Mouse (Mus musculus): ENCODE results near the gene Cdc42ep2. TPM values are rescaled to one million over a fixed set of nuclear protein-coding genes. Genes with fewer than 3 reads are reported as not detected.

Cdc42ep2 gene
- polyA plus RNA-seq, 1 experiment from 2014 or later = 16.9 TPM

DNA sequence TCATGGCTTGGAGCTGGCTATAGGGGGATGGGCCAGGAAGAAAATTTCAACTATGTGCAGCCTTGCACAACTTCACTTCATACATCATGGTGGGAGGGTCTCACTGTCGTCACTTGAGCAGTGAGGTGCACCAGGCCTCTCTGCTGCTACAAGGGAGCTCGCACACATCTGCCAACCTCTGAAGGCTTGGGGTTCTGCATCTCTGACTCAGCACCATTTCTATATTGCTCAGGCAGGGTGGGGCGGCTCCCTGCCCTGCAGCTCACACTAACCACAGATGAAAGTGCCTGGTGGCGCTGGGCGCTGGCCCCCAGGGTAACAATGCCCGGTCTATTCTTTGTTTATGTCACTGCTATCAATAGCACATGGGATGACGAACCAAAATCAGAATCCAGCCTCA is 20.4 kb upstream of the Cdc42ep2 start:
- no peak overlapping the region for H3K4me2 ChIP-seq (replicated peaks)
- peaks cover 6% of the 10 kb centered on the region; the same call in 1 of the 2 replicates for H3K36me3 ChIP-seq (replicated peaks; ENCODE audit: control insufficient read depth, insufficient read depth)
- no peak overlapping the region for H3K27ac ChIP-seq
- H3K4me3 ChIP-seq (replicated peaks; ENCODE audit: low read length) = no peak overlapping the region
- ATAC-seq (ENCODE audit: low FRiP score) = no peak
- H3K4me1 ChIP-seq (replicated peaks; ENCODE audit: control insufficient read depth, insufficient read depth, low read length) = no peaks in the 10 kb centered on the region
- H3K9me3 ChIP-seq (ENCODE audit: control insufficient read depth, low read length) = no peaks in the 10 kb centered on the region
- WGBS = 89% methylated on average over 7 of the region's 7 CpGs
- H3K27me3 ChIP-seq (ENCODE audit: control insufficient read depth, insufficient read depth, low read length) = no peaks in the 10 kb centered on the region
- DNase-seq (ENCODE audit: low spot score) = no peak
- no peak overlapping the region for H3K9ac ChIP-seq

DNA sequence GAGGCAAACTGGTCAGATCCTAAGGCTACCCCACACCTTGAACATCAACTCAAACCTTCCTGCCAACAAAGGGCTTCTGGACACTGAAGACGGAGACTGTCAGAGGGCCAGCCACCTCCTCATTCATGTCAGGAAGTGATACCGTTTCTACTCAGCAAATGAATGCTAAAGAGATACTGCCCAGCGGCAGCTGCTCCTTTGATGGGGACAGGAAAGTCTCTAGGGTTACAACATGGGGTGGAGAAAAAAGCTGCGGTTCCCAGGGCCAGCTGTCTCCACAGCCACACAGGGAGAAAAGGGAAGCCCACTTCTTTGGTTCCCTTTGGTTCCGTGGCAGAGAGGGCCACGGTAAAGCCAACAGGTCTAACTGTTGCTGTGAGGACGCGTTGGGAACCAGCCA is 19.5 kb upstream of the Cdc42ep2 start:
- H3K9ac ChIP-seq = no peak overlapping the region
- no peak overlapping the region for H3K4me2 ChIP-seq (replicated peaks)
- no peaks in the 10 kb centered on the region for H3K4me1 ChIP-seq (replicated peaks; ENCODE audit: control insufficient read depth, insufficient read depth, low read length)
- H3K27me3 ChIP-seq (ENCODE audit: control insufficient read depth, insufficient read depth, low read length) = no peaks in the 10 kb centered on the region
- 73% methylated on average over 8 of the region's 8 CpGs for WGBS
- peaks cover 3% of the 10 kb centered on the region; the same call in 1 of the 2 replicates for H3K36me3 ChIP-seq (replicated peaks; ENCODE audit: control insufficient read depth, insufficient read depth)
- DNase-seq (ENCODE audit: low spot score) (no peak), ATAC-seq (ENCODE audit: low FRiP score) (no peak)
- no peaks in the 10 kb centered on the region for H3K9me3 ChIP-seq (ENCODE audit: control insufficient read depth, low read length)
- H3K4me3 ChIP-seq (replicated peaks; ENCODE audit: low read length) = no peak overlapping the region
- H3K27ac ChIP-seq = no peak overlapping the region

DNA sequence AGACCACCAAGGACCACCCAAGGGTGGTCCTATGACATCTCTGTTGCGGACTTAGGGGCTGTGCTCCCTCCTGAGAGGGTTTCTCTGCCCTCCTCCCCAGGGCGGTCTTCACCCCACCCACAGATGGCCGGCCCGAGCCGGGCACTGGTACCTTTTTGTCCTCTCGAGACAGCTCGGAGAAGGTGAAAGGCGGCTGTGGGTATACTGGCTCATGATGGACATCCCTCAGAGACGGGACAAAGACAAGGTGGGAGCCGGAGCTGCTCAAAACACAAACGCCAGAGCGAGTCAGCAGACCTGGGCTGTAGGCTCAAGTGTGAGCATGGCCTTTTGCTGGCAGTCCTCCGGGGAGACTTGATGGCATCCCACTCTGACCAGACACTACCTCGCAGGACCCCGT is 18.8 kb upstream of the Cdc42ep2 start:
- no peak for ATAC-seq (ENCODE audit: low FRiP score)
- 93% methylated on average over 15 of the region's 15 CpGs for WGBS
- H3K9me3 ChIP-seq (ENCODE audit: control insufficient read depth, low read length) = no peaks in the 10 kb centered on the region
- DNase-seq (ENCODE audit: low spot score) = no peak
- no peak overlapping the region for H3K4me3 ChIP-seq (replicated peaks; ENCODE audit: low read length)
- H3K9ac ChIP-seq = no peak overlapping the region
- no peaks in the 10 kb centered on the region; the same call in 1 of the 2 replicates for H3K36me3 ChIP-seq (replicated peaks; ENCODE audit: control insufficient read depth, insufficient read depth)
- H3K27ac ChIP-seq = no peak overlapping the region
- no peaks in the 10 kb centered on the region for H3K4me1 ChIP-seq (replicated peaks; ENCODE audit: control insufficient read depth, insufficient read depth, low read length)
- H3K27me3 ChIP-seq (ENCODE audit: control insufficient read depth, insufficient read depth, low read length) = no peaks in the 10 kb centered on the region
- no peak overlapping the region for H3K4me2 ChIP-seq (replicated peaks)

DNA sequence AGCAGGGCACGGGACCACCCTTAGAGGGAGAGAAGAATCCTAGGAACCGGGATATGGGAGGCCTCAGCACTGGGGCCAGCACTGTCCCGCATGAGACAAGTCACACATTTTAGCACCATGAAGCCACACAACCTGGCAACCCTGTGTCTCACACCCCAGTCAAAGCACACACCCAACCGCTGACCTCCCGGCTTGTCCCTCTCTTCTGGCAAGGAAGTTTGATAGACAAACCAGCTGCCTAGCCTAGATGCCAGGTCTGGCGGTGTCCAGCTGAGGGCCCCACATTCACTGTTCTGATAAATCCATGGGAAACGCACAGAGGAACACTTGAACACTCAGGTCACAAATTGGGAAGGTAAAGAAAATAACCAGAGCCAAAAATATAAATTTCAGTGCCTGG is 18.0 kb upstream of the Cdc42ep2 start:
- no peaks in the 10 kb centered on the region for H3K36me3 ChIP-seq (replicated peaks; ENCODE audit: control insufficient read depth, insufficient read depth)
- H3K27ac ChIP-seq = no peak overlapping the region
- no peaks in the 10 kb centered on the region for H3K27me3 ChIP-seq (ENCODE audit: control insufficient read depth, insufficient read depth, low read length)
- no peak overlapping the region for H3K4me3 ChIP-seq (replicated peaks; ENCODE audit: low read length)
- peaks cover 7% of the 10 kb centered on the region; the same call in 1 of the 2 replicates for H3K4me1 ChIP-seq (replicated peaks; ENCODE audit: control insufficient read depth, insufficient read depth, low read length)
- H3K9ac ChIP-seq = no peak overlapping the region
- WGBS = 92% methylated on average over 7 of the region's 7 CpGs
- H3K9me3 ChIP-seq (ENCODE audit: control insufficient read depth, low read length) = no peaks in the 10 kb centered on the region
- H3K4me2 ChIP-seq (replicated peaks) = no peak overlapping the region
- ATAC-seq (ENCODE audit: low FRiP score) = no peak
- DNase-seq (ENCODE audit: low spot score) = no peak

DNA sequence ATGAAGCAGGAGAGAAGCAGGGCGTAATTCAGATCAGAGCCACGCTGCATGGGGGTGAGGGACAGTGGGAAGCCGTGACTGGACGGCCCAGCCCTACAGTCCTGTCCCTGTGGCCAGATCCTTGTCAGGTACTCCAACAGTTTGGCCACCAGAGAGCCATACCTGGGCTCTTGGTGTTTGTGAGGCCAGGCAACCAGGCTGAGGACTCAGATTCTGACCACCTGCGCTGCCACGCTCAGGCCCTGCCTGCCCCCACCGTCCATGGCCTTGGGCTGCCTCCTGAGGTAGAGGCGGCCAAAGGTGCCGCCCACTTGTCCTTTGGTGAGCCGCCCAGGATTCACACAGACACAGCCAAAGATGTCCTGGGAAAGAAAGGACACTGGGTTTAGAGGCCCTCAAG is 16.0 kb upstream of the Cdc42ep2 start:
- H3K36me3 ChIP-seq (replicated peaks; ENCODE audit: control insufficient read depth, insufficient read depth) = no peaks in the 10 kb centered on the region
- DNase-seq (ENCODE audit: low spot score) (no peak), ATAC-seq (ENCODE audit: low FRiP score) (no peak)
- no peaks in the 10 kb centered on the region for H3K27me3 ChIP-seq (ENCODE audit: control insufficient read depth, insufficient read depth, low read length)
- H3K27ac ChIP-seq = no peak overlapping the region
- H3K9me3 ChIP-seq (ENCODE audit: control insufficient read depth, low read length) = no peaks in the 10 kb centered on the region
- H3K4me3 ChIP-seq (replicated peaks; ENCODE audit: low read length) = no peak overlapping the region
- H3K4me2 ChIP-seq (replicated peaks) = no peak overlapping the region
- 94% methylated on average over 10 of the region's 10 CpGs for WGBS
- H3K9ac ChIP-seq = no peak overlapping the region
- H3K4me1 ChIP-seq (replicated peaks; ENCODE audit: control insufficient read depth, insufficient read depth, low read length) = peaks cover 9% of the 10 kb centered on the region; the same call in 1 of the 2 replicates

DNA sequence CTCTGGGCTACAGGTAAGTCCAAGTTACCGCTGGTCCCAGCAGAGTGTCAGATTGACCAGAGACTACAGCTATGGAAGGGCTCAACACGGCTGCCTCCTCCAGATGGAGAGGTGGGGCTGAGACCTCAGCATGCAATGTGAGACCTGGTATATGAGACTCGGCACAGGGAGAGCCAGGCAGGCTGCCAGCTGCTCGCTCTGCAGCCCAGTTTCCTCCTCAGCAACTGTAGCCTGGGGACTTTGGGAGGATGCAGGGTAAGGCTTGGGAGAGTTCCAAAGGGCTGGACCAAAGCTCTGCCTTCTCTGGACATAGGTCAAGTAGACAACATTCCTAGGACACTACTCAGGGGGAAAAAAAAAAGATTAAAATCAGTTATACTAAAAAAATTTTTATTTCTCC is 15.6 kb upstream of the Cdc42ep2 start:
- no peak overlapping the region for H3K4me2 ChIP-seq (replicated peaks)
- H3K4me1 ChIP-seq (replicated peaks; ENCODE audit: control insufficient read depth, insufficient read depth, low read length) = peaks cover 9% of the 10 kb centered on the region; the same call in 1 of the 2 replicates
- H3K27ac ChIP-seq = peak overlapping the region; percentile 38; the same call in 1 of the 2 replicates
- no peak overlapping the region for H3K4me3 ChIP-seq (replicated peaks; ENCODE audit: low read length)
- ATAC-seq (ENCODE audit: low FRiP score) (no peak), DNase-seq (ENCODE audit: low spot score) (peak; percentile 56)
- 42% methylated on average over 4 of the region's 4 CpGs for WGBS
- H3K9ac ChIP-seq = no peak overlapping the region
- no peaks in the 10 kb centered on the region for H3K27me3 ChIP-seq (ENCODE audit: control insufficient read depth, insufficient read depth, low read length)
- no peaks in the 10 kb centered on the region for H3K9me3 ChIP-seq (ENCODE audit: control insufficient read depth, low read length)
- H3K36me3 ChIP-seq (replicated peaks; ENCODE audit: control insufficient read depth, insufficient read depth) = no peaks in the 10 kb centered on the region

DNA sequence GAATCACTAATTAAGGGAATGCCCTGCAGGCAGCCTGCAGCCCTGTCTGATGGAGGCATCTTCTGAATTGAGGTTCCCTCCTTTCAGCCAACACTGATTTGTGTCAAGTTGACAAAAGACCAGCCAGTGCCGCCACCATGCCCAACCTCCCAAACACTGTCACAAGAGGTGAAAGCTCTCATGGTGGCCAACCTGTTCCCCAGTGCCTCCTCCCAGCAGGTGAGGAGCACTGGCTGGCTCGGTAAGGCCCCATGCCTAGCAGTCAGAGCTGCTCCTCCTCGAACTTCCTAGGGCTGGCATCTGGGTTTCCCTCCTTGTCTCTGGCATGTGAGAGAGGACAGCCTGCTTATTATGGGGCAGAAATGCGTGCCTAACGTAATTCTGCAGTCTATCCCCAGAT is 15.1 kb upstream of the Cdc42ep2 start:
- no peaks in the 10 kb centered on the region for H3K27me3 ChIP-seq (ENCODE audit: control insufficient read depth, insufficient read depth, low read length)
- DNase-seq (ENCODE audit: low spot score) (no peak), ATAC-seq (ENCODE audit: low FRiP score) (no peak)
- H3K9me3 ChIP-seq (ENCODE audit: control insufficient read depth, low read length) = no peaks in the 10 kb centered on the region
- WGBS = 69% methylated on average over 5 of the region's 5 CpGs
- H3K4me2 ChIP-seq (replicated peaks) = no peak overlapping the region
- H3K4me3 ChIP-seq (replicated peaks; ENCODE audit: low read length) = no peak overlapping the region
- no peaks in the 10 kb centered on the region for H3K36me3 ChIP-seq (replicated peaks; ENCODE audit: control insufficient read depth, insufficient read depth)
- no peak overlapping the region for H3K9ac ChIP-seq
- peak overlapping the region; percentile 38; the same call in 1 of the 2 replicates for H3K27ac ChIP-seq
- peaks cover 9% of the 10 kb centered on the region; the same call in 1 of the 2 replicates for H3K4me1 ChIP-seq (replicated peaks; ENCODE audit: control insufficient read depth, insufficient read depth, low read length)

DNA sequence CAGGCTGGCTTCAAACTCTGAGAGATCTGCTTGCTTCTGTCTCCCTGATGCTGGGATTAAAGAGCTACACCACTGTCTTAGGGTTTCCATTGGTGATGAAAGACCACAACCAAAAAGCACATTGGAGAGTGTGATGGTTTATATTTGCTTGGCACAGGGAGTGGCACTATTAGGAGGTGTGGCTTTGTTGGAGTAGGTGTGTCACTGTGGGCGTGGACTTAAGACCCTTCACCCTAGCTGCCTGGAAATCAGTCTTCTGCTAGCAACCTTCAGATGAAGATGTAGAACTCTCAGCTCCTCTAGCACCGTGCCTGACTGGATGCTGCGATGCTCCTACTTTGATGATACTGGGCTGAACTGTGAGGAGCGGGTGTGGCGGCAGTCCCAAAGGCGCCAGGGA is 13.9 kb upstream of the Cdc42ep2 start:
- no peak for DNase-seq (ENCODE audit: low spot score)
- WGBS = 92% methylated on average over 6 of the region's 6 CpGs
- H3K27ac ChIP-seq = no peak overlapping the region

DNA sequence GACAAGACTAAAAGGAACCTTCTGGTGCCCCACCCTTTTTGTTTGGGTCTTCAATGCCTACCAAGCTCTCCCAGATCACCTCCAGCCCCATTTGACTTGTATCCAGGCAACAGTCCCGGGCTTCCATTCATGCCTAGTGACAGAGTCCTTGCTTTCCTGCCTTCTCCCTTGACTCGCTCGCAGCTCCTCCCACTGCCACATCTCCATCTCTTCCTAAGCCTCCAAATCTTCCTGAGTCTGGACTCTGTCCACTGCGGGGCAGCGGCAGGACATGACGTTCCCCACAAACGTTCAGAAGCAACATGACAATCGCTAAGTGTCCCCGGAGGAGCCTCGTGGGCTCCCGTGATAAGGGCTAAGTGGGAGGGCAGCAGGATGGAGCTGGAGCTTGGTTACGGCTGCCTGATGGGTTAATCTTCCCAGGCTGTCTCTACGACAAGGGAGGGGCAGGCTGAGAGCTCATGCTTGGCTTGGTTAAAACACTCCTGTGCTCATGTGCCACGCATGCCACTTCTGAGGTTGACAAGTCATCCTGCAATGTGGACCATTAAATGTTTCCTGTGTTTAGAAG is 13.3 kb upstream of the Cdc42ep2 start:
- DNase-seq (ENCODE audit: low spot score) (no peak), ATAC-seq (ENCODE audit: low FRiP score) (peak; percentile 43; the same call in 1 of the 2 replicates)
- no peak overlapping the region for H3K4me3 ChIP-seq (replicated peaks; ENCODE audit: low read length)
- no peaks in the 10 kb centered on the region for H3K9me3 ChIP-seq (ENCODE audit: control insufficient read depth, low read length)
- H3K9ac ChIP-seq = no peak overlapping the region
- peaks cover 9% of the 10 kb centered on the region; the same call in 1 of the 2 replicates for H3K4me1 ChIP-seq (replicated peaks; ENCODE audit: control insufficient read depth, insufficient read depth, low read length)
- H3K4me2 ChIP-seq (replicated peaks) = peak overlapping the region; percentile 30
- H3K27me3 ChIP-seq (ENCODE audit: control insufficient read depth, insufficient read depth, low read length) = no peaks in the 10 kb centered on the region
- 15% methylated on average over 14 of the region's 14 CpGs for WGBS
- H3K27ac ChIP-seq = peak overlapping the region; percentile 71
- H3K36me3 ChIP-seq (replicated peaks; ENCODE audit: control insufficient read depth, insufficient read depth) = no peaks in the 10 kb centered on the region

More for the DNA sequence above, 13.9 kb upstream of the Cdc42ep2 start:
- ATAC-seq (ENCODE audit: low FRiP score) = no peak
- Histone ChIP-seq H3K9ac (no peak overlapping the region), H3K36me3 (replicated peaks; ENCODE audit: control insufficient read depth, insufficient read depth) (no peaks in the 10 kb centered on the region), H3K4me3 (replicated peaks; ENCODE audit: low read length) (no peak overlapping the region), H3K4me2 (replicated peaks) (no peak overlapping the region), H3K27me3 (ENCODE audit: control insufficient read depth, insufficient read depth, low read length) (no peaks in the 10 kb centered on the region), H3K9me3 (ENCODE audit: control insufficient read depth, low read length) (no peaks in the 10 kb centered on the region), H3K4me1 (replicated peaks; ENCODE audit: control insufficient read depth, insufficient read depth, low read length) (peaks cover 9% of the 10 kb centered on the region; the same call in 1 of the 2 replicates)

Measured in hindbrain, embryonic 14.5 days (tissue).